Mouse (Mus musculus) monocyte, adult 5-6 weeks (primary cell): Measurements from ENCODE around the gene Kcnq2. TPM values are rescaled to one million over a fixed set of nuclear protein-coding genes. Genes with fewer than 3 reads are reported as not detected.

ENCODE experiments used
- ATAC-seq: fragments of 153-309, 156-312 bp; replicated peaks from 2 replicates; pipeline ENCODE4 v1.8.0; 2017; ENCODE audit warnings: mild to moderate bottlenecking; ENCODE audit not compliant: low TSS enrichment, insufficient number of reproducible peaks, severe bottlenecking, poor library complexity, low FRiP score
- total RNA-seq: library from RNA; stranded (forward); fragments of 200-1000, 200-491, 200-594 nt; gene quantifications from 3 replicates; pipeline ENCODE4 v1.2.3, GENCODE M21; 2017

The Kcnq2 gene
- total RNA-seq, 1 experiment from 2014 or later, result not detected

DNA sequence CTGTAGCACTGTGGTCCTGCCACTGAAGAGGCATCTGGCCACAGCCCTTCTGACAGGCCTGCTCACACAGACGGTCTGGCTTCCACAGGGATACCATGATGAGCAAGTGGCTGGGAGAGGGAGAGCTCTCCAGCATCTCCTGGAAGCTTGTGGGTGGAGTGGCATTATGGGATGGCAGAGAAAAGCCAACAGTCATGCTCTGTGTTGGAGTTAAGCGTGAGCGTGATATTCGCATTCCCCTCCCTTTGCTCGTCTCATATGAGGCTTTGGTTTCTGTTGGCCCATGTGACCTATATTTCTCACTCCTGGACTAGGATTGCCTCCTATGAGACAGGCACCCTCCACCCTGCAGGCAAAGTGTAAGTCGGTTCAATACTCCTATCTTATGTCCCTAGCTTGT is 15.2 kb upstream of the Kcnq2 start:
- no peak for ATAC-seq

GRCm38 (mm10) chr2:181148318-181148955 is 13.3 kb upstream of the Kcnq2 start:
- no peak for ATAC-seq

- ATAC-seq, result no peak
Measured at GRCm38 (mm10) chr2:181147546-181148317, 12.6 kb upstream of the Kcnq2 start.

DNA sequence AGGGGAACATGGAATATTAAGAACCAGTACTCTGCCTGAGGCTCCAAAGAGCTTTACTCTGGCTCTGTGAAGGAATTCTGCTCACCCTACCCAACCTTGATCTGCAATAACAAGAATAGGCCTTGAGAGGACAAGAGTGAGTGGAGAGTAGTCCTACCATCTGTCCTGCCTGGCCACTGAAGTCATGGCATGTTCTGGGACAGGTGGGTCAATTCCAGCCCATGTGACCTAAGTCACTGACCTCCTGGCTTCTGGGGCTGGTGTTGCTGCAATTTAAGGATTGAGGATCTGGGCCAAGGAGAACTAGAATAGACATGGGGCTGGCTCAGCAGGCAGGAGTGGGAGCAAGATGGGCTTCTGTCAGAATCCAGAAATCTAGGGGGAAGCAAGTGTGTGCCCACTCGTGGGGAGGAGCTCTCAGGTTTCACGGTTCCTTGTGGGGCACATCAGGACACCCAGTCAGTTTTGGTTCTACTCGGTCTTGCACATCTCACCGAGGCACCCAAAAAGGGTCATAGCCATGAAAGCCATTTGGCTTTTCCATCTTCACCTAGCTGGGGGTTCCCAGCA is 12.0 kb upstream of the Kcnq2 start:
- no peak for ATAC-seq

GRCm38 (mm10) chr2:181144675-181145074 is 9.6 kb upstream of the Kcnq2 start:
- ATAC-seq, result no peak

DNA sequence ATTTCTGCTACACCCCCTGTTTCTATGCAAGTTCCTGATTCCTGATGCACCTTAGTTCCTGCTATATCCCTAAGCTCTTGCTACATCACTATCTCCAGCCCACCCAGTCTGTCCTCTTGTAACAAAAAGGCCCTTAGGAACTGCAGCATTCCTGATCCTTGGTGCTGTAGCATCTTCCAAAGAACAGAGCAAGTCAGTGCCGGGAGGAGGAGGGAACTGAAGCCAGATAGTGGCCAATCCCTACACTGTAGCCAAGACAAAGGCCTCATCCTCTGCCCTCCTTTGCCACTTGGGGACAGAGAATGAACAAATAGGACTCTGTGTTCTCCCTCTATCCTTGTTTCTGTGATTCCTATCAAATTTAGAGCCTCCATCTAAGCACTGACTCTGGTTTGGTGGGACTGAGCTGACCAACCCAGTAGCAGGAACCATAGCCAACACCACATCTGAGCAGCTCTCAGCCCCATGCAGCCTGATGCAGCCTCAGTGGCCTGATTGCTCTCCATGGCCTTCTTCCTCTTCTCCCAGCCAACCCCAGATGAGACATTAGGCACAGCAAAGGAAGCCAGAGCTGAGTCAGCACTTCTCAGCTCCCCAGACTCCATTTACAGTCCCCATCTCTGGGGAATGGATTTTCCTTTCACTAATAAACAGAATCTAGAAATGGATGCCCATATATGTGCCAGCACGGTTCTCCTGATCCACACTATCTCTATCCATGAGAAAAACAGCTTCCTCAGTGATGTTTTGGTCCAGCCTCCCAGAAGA is 8.6 kb upstream of the Kcnq2 start:
- no peak for ATAC-seq

DNA sequence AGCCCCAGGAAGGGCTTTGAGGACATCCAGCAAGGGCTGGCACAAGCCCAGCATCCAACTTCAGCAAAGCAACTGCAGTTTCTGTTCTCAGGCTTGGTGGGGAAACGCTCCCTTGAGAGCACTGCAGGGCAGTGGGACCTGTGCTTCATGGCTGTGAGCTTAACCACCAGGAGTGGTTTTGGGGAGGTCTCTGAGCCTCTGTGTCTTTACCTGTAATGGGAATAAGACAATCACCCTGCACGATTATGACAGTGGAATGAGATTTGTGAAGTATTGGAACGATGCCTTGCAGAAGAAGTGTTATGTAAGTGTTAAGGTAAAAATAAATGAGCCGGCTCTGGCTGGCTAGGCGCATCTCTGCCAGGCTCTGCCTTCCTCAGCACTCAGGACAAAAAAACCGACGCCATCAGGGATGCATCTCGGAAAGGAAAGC is 7.6 kb upstream of the Kcnq2 start:
- ATAC-seq, result no peak

DNA sequence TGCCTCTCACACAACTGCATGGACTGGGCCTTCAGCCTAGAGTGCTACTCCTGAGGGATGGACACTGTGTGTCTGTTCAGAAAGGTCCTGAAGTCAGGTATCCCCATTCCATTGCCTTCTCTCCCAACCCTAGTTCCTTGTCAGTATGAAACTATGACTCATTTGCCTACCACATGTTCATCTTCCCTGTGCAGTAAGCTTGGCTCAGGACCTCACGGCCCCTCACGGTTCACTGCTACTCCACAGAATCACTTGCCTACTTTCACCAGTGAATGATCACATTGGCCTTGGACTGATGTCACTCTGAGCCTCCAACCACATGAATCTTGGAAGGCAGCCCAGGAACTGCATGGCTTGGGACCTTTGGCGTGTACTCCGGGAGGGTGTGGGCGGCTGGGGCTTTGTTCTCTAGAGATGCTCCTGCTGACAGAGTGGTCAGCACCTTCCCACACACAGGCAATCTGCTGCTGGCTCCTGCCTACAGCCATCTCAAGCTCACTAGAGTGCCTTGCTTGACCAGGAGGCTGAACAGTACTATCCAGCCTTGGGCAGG is 4.6 kb upstream of the Kcnq2 start:
- ATAC-seq, result no peak

GRCm38 (mm10) chr2:181136934-181137333 is 1.8 kb upstream of the Kcnq2 start:
- no peak for ATAC-seq

GRCm38 (mm10) chr2:181135446-181135818 is 332 bp upstream of the Kcnq2 start:
- ATAC-seq, result no peak

GRCm38 (mm10) chr2:181133837-181134590 is 1.1 kb downstream of the Kcnq2 start:
- no peak for ATAC-seq

DNA sequence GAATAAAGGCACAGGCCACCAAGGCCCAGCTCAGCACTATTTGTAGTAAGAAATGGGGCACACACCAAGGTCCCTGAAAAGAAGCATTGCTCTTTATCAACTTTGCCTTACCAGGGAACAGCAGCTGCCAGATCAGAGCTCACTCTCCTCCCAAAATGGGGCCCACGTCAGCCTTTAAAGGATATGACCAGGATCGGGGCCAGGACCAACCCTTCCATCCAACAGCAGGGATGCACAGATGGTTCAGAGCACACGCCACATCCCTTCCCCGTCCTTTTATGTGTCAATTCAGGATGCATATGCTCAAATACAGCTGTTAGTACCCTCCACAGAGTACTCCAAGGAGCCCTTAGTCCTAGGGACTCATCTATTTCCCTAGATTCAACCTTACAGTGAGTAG is 4.9 kb downstream of the Kcnq2 start:
- ATAC-seq, result no peak

- no peak for ATAC-seq
Measured at GRCm38 (mm10) chr2:181128963-181129362, 6.1 kb downstream of the Kcnq2 start.

DNA sequence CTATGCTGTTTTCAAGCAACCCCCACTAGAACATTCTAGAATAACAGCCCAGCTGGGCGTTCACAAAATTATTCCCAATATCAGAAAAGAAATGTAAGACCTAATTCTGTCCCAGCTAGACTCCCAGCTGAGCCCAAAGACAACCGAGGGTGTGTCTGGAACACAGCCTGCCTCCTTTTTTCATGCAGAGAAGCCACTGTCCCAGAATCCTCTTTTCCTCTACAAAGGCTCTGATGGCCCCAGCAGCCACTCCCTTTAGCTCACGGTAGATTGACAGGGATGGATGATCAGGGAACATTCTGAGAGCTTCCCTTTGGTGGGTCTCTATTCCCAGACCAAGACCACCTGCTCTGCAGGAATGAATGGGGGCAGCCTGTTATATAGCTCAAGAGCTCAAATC is 7.3 kb downstream of the Kcnq2 start:
- no peak for ATAC-seq

- no peak for ATAC-seq
Measured at GRCm38 (mm10) chr2:181125726-181126455, 9.2 kb downstream of the Kcnq2 start.

DNA sequence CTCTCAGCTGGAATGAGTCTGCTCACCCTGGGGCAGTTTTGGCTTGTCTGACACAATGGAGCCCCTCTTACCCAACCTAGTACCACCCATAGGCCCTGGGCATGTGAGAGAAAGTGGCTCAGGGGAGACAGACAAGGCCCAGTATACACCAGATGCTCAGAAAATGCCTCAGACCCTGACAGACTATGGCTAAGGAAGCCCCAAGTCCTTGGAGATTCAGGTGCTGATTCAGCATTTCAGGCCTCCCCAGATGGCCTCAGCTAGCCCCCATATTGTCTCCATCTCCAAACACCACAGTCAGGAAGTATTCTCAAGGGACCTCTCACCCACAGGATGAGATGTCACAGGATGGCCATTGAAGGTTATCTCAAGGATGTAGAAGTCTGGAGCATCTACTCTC is 12.5 kb downstream of the Kcnq2 start:
- ATAC-seq, result no peak

GRCm38 (mm10) chr2:181120922-181121449 is 14.1 kb downstream of the Kcnq2 start:
- no peak for ATAC-seq

DNA sequence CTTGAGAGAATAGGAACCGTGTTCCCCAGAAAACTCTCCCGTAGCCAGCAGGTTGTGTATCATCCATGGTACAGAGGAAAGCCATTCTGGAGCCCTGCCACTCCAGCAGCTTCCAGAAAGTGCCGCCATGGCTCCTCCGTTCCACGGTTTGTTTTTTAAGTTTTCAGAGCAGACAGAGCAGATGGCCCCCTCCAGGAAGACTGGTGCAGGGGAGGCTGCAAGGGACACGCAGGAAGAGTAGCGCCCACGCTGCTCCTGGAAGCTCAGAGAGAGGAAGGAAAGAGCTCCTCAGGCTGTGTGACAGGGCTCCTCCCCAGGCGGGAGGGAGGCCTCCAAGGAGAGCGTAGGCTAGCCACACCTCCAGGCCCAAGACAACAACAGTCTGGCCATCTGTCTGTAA is 15.1 kb downstream of the Kcnq2 start:
- no peak for ATAC-seq
